Mouse (Mus musculus) B cell, adult (primary cell): Measurements from ENCODE around the gene Wfdc9. TPM values are rescaled to one million over a fixed set of nuclear protein-coding genes. Genes with fewer than 3 reads are reported as not detected.

ENCODE experiments used
- total RNA-seq: library from RNA; stranded (reverse); gene quantifications from 4 replicates; pipeline ENCODE4 v1.2.4, GENCODE M21; 2023; ENCODE audit not compliant: inconsistent age

Wfdc9 gene
- total RNA-seq: not detected in 4 replicates

DNA sequence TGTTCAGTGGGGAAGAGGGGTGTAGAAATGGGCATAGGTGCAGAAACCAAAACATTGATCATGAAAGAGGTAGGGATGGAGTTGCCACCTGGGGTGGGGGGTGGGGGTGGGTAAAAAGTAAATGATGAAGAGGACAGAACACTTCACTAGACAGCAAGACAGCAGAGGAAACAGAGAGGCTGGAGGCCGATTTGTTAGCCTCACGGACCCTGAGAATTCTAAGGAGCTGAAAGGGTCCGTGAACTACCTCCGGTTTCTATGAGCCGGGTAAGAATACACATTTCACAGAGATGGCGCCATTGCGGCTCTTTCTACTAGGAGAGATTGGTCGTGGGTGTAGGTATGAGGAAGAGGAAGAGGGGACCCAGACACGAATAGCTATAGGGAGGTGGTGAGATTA lies at the start of gene Wfdc9:
Gene Wfdc9, minus strand, starts transcription at position 101 of the 400 bp plus-strand sequence.

DNA sequence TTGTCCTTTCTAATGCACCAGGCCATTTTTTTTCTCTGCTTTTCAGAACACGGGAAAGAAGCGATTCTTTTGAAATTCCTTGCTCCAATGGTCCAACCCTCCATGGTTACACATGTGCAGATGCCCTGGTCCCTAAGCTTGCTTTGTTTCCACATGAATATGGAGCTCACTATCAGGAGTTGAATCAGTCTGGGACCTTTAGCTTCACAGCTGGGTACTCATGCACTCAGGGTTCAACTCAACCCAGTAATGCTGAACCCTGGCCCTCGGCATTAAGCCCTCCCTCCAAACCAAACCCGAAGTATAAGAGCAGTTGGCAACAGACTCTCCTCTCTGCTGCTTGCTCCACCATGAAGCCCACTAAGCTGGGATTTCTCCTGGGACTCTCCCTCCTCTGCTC lies 41.8 kb upstream of the Wfdc9 start, which contains the start of gene Spint4:
Gene Spint4, plus strand, starts transcription at position 301 of the 400 bp plus-strand sequence.

DNA sequence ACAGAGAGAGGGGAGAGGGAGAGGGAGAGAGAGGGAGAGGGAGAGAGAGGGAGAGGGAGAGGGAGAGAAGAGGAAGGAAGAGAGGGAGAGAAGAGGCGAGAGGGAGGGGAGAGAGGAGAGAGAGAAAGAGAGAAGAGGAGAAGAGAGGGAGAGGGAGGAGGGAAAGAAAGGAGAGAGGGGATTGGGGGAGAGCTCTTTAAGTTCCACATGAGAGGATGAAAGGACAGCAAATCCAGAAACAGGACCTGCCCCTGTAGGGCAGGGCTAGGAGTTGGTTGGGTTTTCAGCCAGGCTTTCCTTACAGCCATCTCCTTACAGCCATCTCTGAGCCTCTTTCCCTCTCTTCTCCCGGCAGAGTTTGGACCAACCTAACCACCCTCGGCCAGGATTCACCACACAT lies 28.4 kb upstream of the Wfdc9 start, which contains the start of gene Wfdc13:
Gene Wfdc13, plus strand, starts transcription at position 301 of the 400 bp plus-strand sequence.

DNA sequence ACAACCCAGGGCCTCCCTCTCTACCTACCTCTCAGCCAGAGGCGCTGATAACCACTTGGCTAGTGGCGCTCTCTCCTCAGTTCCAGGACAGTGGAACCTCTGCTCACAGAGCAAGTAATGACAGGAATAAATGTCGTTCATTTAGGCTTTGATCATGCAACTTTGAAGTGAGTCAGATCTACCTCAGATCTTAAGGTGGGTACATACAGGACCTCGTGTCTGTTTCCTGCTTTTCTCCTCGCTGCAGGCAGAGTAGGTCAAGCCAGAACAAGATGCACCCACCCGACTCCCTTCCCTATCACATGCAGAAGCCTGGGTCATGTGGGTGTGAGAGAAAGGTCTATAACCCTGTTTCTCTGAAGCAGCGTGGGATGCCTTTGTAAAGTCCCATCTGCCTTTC lies 17.6 kb upstream of the Wfdc9 start, which contains the start of gene Wfdc11:
Gene Wfdc11, minus strand, starts transcription at position 101 of the 400 bp plus-strand sequence.

DNA sequence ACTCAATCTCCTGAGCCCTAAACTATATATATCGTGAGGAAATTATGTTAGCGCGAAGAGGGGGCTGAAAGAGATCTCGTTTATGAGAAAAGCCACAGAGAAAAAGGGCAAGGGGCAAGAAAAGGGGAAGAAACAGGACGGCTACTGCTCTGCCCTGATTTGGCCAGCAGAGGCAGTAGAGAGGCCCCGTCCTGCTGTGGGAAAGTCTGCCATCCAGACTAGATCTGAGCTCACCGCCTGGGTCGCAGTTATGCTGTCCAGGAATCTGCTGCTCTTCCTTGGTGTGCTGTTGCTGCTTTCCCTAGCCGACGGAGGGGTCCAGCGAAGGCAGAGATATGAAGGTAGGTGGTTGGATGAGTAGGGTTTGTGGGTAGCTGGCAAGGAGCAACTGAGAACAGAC lies 525 bp downstream of the Wfdc9 start, which contains the start of gene Wfdc10:
Gene Wfdc10, plus strand, starts transcription at position 189 of the 400 bp plus-strand sequence.

DNA sequence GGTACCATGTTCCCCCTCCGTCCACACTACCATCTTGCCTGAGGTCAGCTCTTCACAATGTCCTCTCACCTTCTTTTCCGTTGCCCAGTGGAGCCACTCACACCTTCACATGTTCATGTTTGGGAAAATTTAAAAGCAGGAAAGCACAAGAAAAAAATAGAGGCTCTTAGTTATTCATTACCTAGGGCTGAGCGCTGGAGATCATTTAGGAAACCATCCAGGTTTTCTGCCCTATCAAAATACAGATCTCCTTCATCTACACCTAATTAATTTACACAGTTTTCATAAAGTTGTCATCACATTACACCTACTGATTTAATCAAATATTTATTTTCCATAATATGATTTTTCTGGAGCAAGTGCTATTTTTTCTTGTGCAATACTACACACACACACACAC lies 17.7 kb downstream of the Wfdc9 start, which contains the start of gene Wfdc16:
Gene Wfdc16, minus strand, starts transcription at position 101 of the 400 bp plus-strand sequence.

DNA sequence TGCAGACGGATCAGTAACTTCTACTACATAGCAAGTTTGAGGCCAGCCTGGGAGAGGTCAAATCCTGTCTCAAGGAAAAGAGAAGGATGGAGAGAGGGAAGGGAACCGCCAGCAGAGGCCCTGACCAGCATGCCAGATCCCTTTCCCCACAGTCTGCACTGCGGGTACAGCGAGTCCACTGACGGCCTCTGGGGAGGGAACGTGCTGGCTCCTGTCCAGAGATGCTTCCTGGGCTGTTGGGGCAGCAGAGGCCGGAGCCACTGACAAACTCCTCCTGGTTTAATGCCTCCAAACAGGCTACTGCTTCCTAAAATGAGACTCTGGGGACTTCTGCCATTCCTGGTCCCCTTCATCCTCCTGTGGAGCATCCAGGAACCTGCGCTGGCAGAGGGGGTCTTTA lies 42.9 kb downstream of the Wfdc9 start, which contains the start of the genes Wfdc6b and Wfdc8:
Gene Wfdc6b, plus strand, starts transcription at position 52 of the 400 bp plus-strand sequence.
Gene Wfdc8, minus strand, starts transcription at position 156 of the 400 bp plus-strand sequence.

Other genes starting within 250 kb of the Wfdc9 start
- 173 to 196 TPM (median 177 TPM) in 4 replicates for gene Sdc4, start 212.7 kb downstream of the Wfdc9 start, total RNA-seq
- gene Sys1, start 199.6 kb downstream of the Wfdc9 start, total RNA-seq: 52.1 to 63.2 TPM (median 59.2 TPM) in 4 replicates
- gene Gm20458, start 195.6 kb downstream of the Wfdc9 start, total RNA-seq: 2.1 to 5.1 TPM in 2 of 4 replicates, not detected in the others
- not detected in 4 replicates for gene Trp53tg5, start 182.9 kb downstream of the Wfdc9 start, total RNA-seq
- 5.2 to 7.2 TPM (median 6.9 TPM) in 4 replicates for gene Dbndd2, start 170.5 kb downstream of the Wfdc9 start, total RNA-seq
- 69.4 to 79.5 TPM (median 75.7 TPM) in 4 replicates for gene Pigt, start 159.1 kb downstream of the Wfdc9 start, total RNA-seq
- not detected in 4 replicates for gene Wfdc2, start 94.2 kb downstream of the Wfdc9 start, total RNA-seq
- not detected in 4 replicates for gene Spint3, start 83.1 kb downstream of the Wfdc9 start, total RNA-seq
- not detected in 4 replicates for gene Wfdc6a, start 71.1 kb downstream of the Wfdc9 start, total RNA-seq
- not detected in 4 replicates for gene Eppin, start 63.0 kb downstream of the Wfdc9 start, total RNA-seq
- not detected in 4 replicates for gene Wfdc6b, start 43.1 kb downstream of the Wfdc9 start, total RNA-seq
- not detected in 4 replicates for gene Wfdc8, start 43.0 kb downstream of the Wfdc9 start, total RNA-seq
- gene Wfdc16, start 17.8 kb downstream of the Wfdc9 start, total RNA-seq: not detected in 4 replicates
- not detected in 4 replicates for gene Wfdc10, start 537 bp downstream of the Wfdc9 start, total RNA-seq
- gene Wfdc11, start 17.5 kb upstream of the Wfdc9 start, total RNA-seq: not detected in 4 replicates
- not detected in 4 replicates for gene Wfdc13, start 28.5 kb upstream of the Wfdc9 start, total RNA-seq
- not detected in 4 replicates for gene Spint4, start 41.9 kb upstream of the Wfdc9 start, total RNA-seq
- gene Spint5, start 58.7 kb upstream of the Wfdc9 start, total RNA-seq: not detected in 4 replicates
- not detected in 4 replicates for gene Wfdc3, start 89.3 kb upstream of the Wfdc9 start, total RNA-seq
- 35.3 to 43.4 TPM (median 39.6 TPM) in 4 replicates for gene Dnttip1, start 89.4 kb upstream of the Wfdc9 start, total RNA-seq
- 2.6 to 4.9 TPM (median 3.6 TPM) in 4 replicates for gene Ube2c, start 113.3 kb upstream of the Wfdc9 start, total RNA-seq
- not detected in 4 replicates for gene Tnnc2, start 123.4 kb upstream of the Wfdc9 start, total RNA-seq
- gene Snx21, start 129.2 kb upstream of the Wfdc9 start, total RNA-seq: 0.60 to 1.5 TPM (median 0.69 TPM) in 4 replicates
- gene Acot8, start 148.3 kb upstream of the Wfdc9 start, total RNA-seq: 57.2 to 73.3 TPM (median 63.9 TPM) in 4 replicates
- gene Zswim3, start 148.5 kb upstream of the Wfdc9 start, total RNA-seq: 3.1 to 4.3 TPM (median 3.6 TPM) in 4 replicates
- 7.8 to 9.8 TPM (median 8.5 TPM) in 4 replicates for gene Zswim1, start 166.1 kb upstream of the Wfdc9 start, total RNA-seq
- 0.69 to 0.74 TPM in 2 of 4 replicates, not detected in the others for gene Spata25, start 172.0 kb upstream of the Wfdc9 start, total RNA-seq
- gene Ctsa, start 176.3 kb upstream of the Wfdc9 start, total RNA-seq: 200 to 233 TPM (median 214 TPM) in 4 replicates
- gene Neurl2, start 176.9 kb upstream of the Wfdc9 start, total RNA-seq: 4.5 to 5.9 TPM (median 4.9 TPM) in 4 replicates
- gene Pltp, start 201.1 kb upstream of the Wfdc9 start, total RNA-seq: 8.8 to 12.8 TPM (median 10.6 TPM) in 4 replicates
- 91.0 to 95.0 TPM (median 92.9 TPM) in 4 replicates for gene Pcif1, start 222.7 kb upstream of the Wfdc9 start, total RNA-seq